Mouse (Mus musculus): ENCODE measurements around the gene Creld1. TPM values are rescaled to one million over a fixed set of nuclear protein-coding genes. Genes with fewer than 3 reads are reported as not detected.
A peak's percentile ranks its signal among the peaks of the same experiment; 100 is the strongest.

The Creld1 gene
- polyA plus RNA-seq, 1 experiment from 2014 or later = 92.9 TPM

DNA sequence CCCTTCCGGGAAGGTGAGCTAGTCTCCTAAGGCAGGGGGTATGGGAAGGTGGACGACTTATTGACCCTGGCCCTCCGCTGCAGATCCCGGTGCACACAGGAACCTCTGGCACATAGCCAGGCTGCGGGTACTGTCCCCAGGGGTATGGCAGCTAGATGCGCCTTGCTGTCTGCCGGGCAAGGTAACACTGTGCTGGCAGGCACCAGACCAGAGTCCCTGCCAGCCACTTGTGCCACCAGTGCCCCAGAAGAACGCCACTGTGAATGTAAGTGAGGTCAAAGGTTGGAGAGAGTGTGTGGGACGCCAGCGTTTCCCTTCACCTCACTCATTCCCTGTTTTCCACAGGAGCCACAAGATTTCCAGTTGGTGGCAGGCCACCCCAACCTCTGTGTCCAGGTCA is 4.2 kb upstream of the Creld1 start:
- H3K4me2 ChIP-seq (ENCODE audit: low read length) = no peak overlapping the region
- no peak overlapping the region for H3K9ac ChIP-seq (ENCODE audit: low read depth, low read length)
- H3K4me3 ChIP-seq (ENCODE audit: low read length) = no peak overlapping the region
- no peaks in the 10 kb centered on the region for H3K9me3 ChIP-seq (ENCODE audit: control insufficient read depth, low read length)
- no peaks in the 10 kb centered on the region for H3K27me3 ChIP-seq (replicated peaks; ENCODE audit: control insufficient read depth, insufficient read depth, low read length)
- ATAC-seq = no peak
- H3K27ac ChIP-seq (ENCODE audit: low read depth, low read length) = no peak overlapping the region
- H3K36me3 ChIP-seq (ENCODE audit: control insufficient read depth, insufficient read depth, low read length) = no peaks in the 10 kb centered on the region
- peaks cover 4% of the 10 kb centered on the region for H3K4me1 ChIP-seq (ENCODE audit: control insufficient read depth, insufficient read depth, low read depth, low read length)
- WGBS = 77% methylated on average over 10 of the region's 10 CpGs

- ATAC-seq = no peak
- H3K27ac ChIP-seq (ENCODE audit: low read depth, low read length) = no peak overlapping the region
- H3K27me3 ChIP-seq (replicated peaks; ENCODE audit: control insufficient read depth, insufficient read depth, low read length) = no peaks in the 10 kb centered on the region
- H3K4me3 ChIP-seq (ENCODE audit: low read length) = no peak overlapping the region
- 68% methylated on average over 18 of the region's 18 CpGs for WGBS
- H3K4me1 ChIP-seq (ENCODE audit: control insufficient read depth, insufficient read depth, low read depth, low read length) = peaks cover 23% of the 10 kb centered on the region
- H3K9me3 ChIP-seq (ENCODE audit: control insufficient read depth, low read length) = no peaks in the 10 kb centered on the region
- H3K4me2 ChIP-seq (ENCODE audit: low read length) = no peak overlapping the region
- H3K9ac ChIP-seq (ENCODE audit: low read depth, low read length) = no peak overlapping the region
- H3K36me3 ChIP-seq (ENCODE audit: control insufficient read depth, insufficient read depth, low read length) = no peaks in the 10 kb centered on the region
These were observed 2.3 kb upstream of the Creld1 start for GRCm38 (mm10) chr6:113480555-113481373.

- Histone ChIP-seq H3K36me3 (ENCODE audit: control insufficient read depth, insufficient read depth, low read length) (no peaks in the 10 kb centered on the region), H3K4me2 (ENCODE audit: low read length) (peak overlapping the region; percentile 57), H3K9me3 (ENCODE audit: control insufficient read depth, low read length) (no peaks in the 10 kb centered on the region), H3K27me3 (replicated peaks; ENCODE audit: control insufficient read depth, insufficient read depth, low read length) (no peaks in the 10 kb centered on the region), H3K9ac (ENCODE audit: low read depth, low read length) (peak overlapping the region; percentile 82), H3K27ac (ENCODE audit: low read depth, low read length) (peak overlapping the region; percentile 93), H3K4me3 (ENCODE audit: low read length) (peak overlapping the region; percentile 68), H3K4me1 (ENCODE audit: control insufficient read depth, insufficient read depth, low read depth, low read length) (peaks cover 31% of the 10 kb centered on the region)
- ATAC-seq = peak; percentile 66
- WGBS = under 1% methylated on average over 56 of the region's 65 CpGs
These were observed 509 bp upstream of the Creld1 start for GRCm38 (mm10) chr6:113482477-113483099.

GRCm38 (mm10) chr6:113483729-113484128 is 632 bp downstream of the Creld1 start:
- Histone ChIP-seq H3K4me1 (ENCODE audit: control insufficient read depth, insufficient read depth, low read depth, low read length) (peaks cover 31% of the 10 kb centered on the region), H3K27ac (ENCODE audit: low read depth, low read length) (peak overlapping the region; percentile 93), H3K4me3 (ENCODE audit: low read length) (peak overlapping the region; percentile 68), H3K27me3 (replicated peaks; ENCODE audit: control insufficient read depth, insufficient read depth, low read length) (no peaks in the 10 kb centered on the region), H3K9ac (ENCODE audit: low read depth, low read length) (peak overlapping the region; percentile 77), H3K9me3 (ENCODE audit: control insufficient read depth, low read length) (no peaks in the 10 kb centered on the region), H3K36me3 (ENCODE audit: control insufficient read depth, insufficient read depth, low read length) (no peaks in the 10 kb centered on the region), H3K4me2 (ENCODE audit: low read length) (peak overlapping the region; percentile 57)
- peak; percentile 40 for ATAC-seq
- 8% methylated on average over 10 of the region's 10 CpGs for WGBS

- 57% methylated on average over 7 of the region's 7 CpGs for WGBS
- no peak overlapping the region for H3K27ac ChIP-seq (ENCODE audit: low read depth, low read length)
- ATAC-seq = no peak
- peaks cover 20% of the 10 kb centered on the region; the same call in 1 of the 2 replicates for H3K36me3 ChIP-seq (ENCODE audit: control insufficient read depth, insufficient read depth, low read length)
- no peak overlapping the region for H3K9ac ChIP-seq (ENCODE audit: low read depth, low read length)
- no peaks in the 10 kb centered on the region for H3K9me3 ChIP-seq (ENCODE audit: control insufficient read depth, low read length)
- H3K4me2 ChIP-seq (ENCODE audit: low read length) = no peak overlapping the region
- peaks cover 31% of the 10 kb centered on the region for H3K4me1 ChIP-seq (ENCODE audit: control insufficient read depth, insufficient read depth, low read depth, low read length)
- no peak overlapping the region for H3K4me3 ChIP-seq (ENCODE audit: low read length)
- no peaks in the 10 kb centered on the region for H3K27me3 ChIP-seq (replicated peaks; ENCODE audit: control insufficient read depth, insufficient read depth, low read length)
These were observed 4.1 kb downstream of the Creld1 start for GRCm38 (mm10) chr6:113487125-113487576.

- no peak overlapping the region for H3K4me2 ChIP-seq (ENCODE audit: low read length)
- ATAC-seq = no peak
- H3K9ac ChIP-seq (ENCODE audit: low read depth, low read length) = no peak overlapping the region
- H3K27me3 ChIP-seq (replicated peaks; ENCODE audit: control insufficient read depth, insufficient read depth, low read length) = no peaks in the 10 kb centered on the region
- H3K36me3 ChIP-seq (ENCODE audit: control insufficient read depth, insufficient read depth, low read length) = peaks cover 20% of the 10 kb centered on the region; the same call in 1 of the 2 replicates
- H3K27ac ChIP-seq (ENCODE audit: low read depth, low read length) = no peak overlapping the region
- no peak overlapping the region for H3K4me3 ChIP-seq (ENCODE audit: low read length)
- no peaks in the 10 kb centered on the region for H3K9me3 ChIP-seq (ENCODE audit: control insufficient read depth, low read length)
- H3K4me1 ChIP-seq (ENCODE audit: control insufficient read depth, insufficient read depth, low read depth, low read length) = peaks cover 25% of the 10 kb centered on the region
- WGBS = 96% methylated on average over 14 of the region's 14 CpGs
These were observed 6.3 kb downstream of the Creld1 start for GRCm38 (mm10) chr6:113489410-113489809.

DNA sequence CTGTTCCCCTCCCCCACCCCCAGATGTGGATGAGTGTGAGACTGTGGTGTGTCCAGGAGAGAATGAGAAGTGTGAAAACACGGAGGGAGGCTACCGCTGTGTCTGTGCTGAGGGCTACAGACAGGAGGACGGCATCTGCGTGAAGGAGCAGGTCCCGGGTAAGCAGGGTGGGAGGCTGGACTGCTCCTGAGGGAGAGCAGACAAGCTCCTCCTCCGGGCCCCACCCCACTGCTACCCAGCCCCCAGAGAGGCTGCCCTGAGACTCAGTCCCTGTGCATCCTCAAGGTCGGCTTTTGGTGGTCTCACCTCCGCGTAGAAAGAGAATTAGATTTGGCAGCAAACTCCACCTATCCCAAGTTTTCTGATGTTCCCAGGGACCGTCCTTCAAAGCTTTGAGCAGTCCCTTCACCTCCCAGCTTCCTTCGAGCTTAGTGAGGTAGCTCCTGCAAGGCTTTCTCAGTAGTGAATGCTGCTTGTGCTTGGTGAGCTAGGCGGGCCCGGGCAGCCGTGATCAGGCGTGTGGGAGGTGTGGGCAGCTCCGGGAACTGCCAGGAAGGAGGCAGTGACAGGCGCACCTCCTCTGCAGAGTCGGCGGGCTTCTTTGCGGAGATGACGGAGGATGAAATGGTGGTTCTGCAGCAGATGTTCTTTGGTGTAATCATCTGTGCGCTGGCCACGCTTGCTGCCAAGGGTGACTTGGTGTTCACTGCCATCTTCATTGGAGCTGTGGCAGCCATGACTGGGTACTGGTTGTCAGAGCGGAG is 9.2 kb downstream of the Creld1 start:
- WGBS = 80% methylated on average over 23 of the region's 24 CpGs
- Histone ChIP-seq H3K27ac (ENCODE audit: low read depth, low read length) (no peak overlapping the region), H3K9me3 (ENCODE audit: control insufficient read depth, low read length) (no peaks in the 10 kb centered on the region), H3K36me3 (ENCODE audit: control insufficient read depth, insufficient read depth, low read length) (peaks cover 24% of the 10 kb centered on the region; the same call in 1 of the 2 replicates), H3K4me1 (ENCODE audit: control insufficient read depth, insufficient read depth, low read depth, low read length) (peaks cover 10% of the 10 kb centered on the region), H3K4me3 (ENCODE audit: low read length) (no peak overlapping the region), H3K9ac (ENCODE audit: low read depth, low read length) (no peak overlapping the region), H3K27me3 (replicated peaks; ENCODE audit: control insufficient read depth, insufficient read depth, low read length) (no peaks in the 10 kb centered on the region; the same call in none of the 2 replicates), H3K4me2 (ENCODE audit: low read length) (no peak overlapping the region)
- ATAC-seq = no peak

DNA sequence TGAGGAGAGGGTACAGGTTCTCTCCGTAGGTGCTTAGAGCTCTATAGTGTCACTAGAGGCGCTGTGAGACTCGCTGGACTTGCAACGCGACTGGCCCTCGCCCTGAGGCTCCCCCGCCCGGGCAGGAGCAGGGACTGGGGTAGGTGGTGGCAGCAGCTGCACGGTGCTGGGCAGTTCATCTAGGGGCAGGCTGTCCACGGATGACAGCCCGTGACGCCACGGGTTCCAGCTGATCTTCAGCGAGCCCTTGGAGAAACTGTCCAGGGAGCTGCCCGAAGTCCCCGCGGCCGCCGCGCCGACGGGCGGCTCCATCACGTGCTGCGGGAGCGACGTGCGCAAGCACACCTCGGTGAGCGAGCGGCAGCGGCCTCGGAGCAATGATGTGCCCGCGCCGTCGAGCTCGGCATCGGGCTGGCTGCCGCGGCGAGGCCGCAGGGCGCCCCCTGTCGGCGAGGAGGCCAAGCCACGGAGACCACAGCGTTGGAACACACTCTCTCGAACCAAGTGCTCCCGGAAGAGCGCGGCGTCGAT is 11.2 kb downstream of the Creld1 start:
- peak; percentile 75 for ATAC-seq
- Histone ChIP-seq H3K4me1 (ENCODE audit: control insufficient read depth, insufficient read depth, low read depth, low read length) (peaks cover 9% of the 10 kb centered on the region), H3K9me3 (ENCODE audit: control insufficient read depth, low read length) (no peaks in the 10 kb centered on the region), H3K4me2 (ENCODE audit: low read length) (peak overlapping the region; percentile 60), H3K9ac (ENCODE audit: low read depth, low read length) (peak overlapping the region; percentile 48), H3K4me3 (ENCODE audit: low read length) (peak overlapping the region; percentile 37), H3K27me3 (replicated peaks; ENCODE audit: control insufficient read depth, insufficient read depth, low read length) (no peaks in the 10 kb centered on the region; the same call in none of the 2 replicates), H3K36me3 (ENCODE audit: control insufficient read depth, insufficient read depth, low read length) (peaks cover 24% of the 10 kb centered on the region; the same call in 1 of the 2 replicates), H3K27ac (ENCODE audit: low read depth, low read length) (peak overlapping the region; percentile 41; the same call in 1 of the 2 replicates)
- 2% methylated on average over 50 of the region's 54 CpGs for WGBS
